Mouse (Mus musculus) midbrain, postnatal 0 days (tissue): ENCODE data around the gene Mrps34. TPM values are rescaled to one million over a fixed set of nuclear protein-coding genes. Genes with fewer than 3 reads are reported as not detected.
A peak's percentile ranks its signal among the peaks of the same experiment; 100 is the strongest.

ENCODE experiments used
- ATAC-seq: fragments of 200-750 bp; cut with Nextera tagmentation; 2 replicates; pipeline ENCODE4 v1.8.0; 2017; ENCODE audit warnings: moderate number of reproducible peaks, mild to moderate bottlenecking, moderate TSS enrichment, moderate library complexity; ENCODE audit not compliant: low FRiP score
- DNase-seq: peaks from one replicate; pipeline ENCODE4 v3.0.0-alpha.2; 2015; ENCODE audit warnings: low spot score
- H3K27ac ChIP-seq: fragments of 300-500 bp; sonication (generic); 2 replicates; pipeline ENCODE4 v1.5.1; 2014; ENCODE audit warnings: low read depth, mild to moderate bottlenecking, low read length, mixed read lengths
- H3K27me3 ChIP-seq: fragments of 300-500 bp; sonication (generic); 2 replicates; pipeline ENCODE4 v1.6.1; 2014; ENCODE audit warnings: low read length, control low read depth, mixed read lengths; ENCODE audit not compliant: insufficient read depth
- H3K36me3 ChIP-seq: fragments of 300-500 bp; sonication (generic); 2 replicates; pipeline ENCODE4 v1.6.1; 2014; ENCODE audit warnings: low read length, control low read depth, mixed read lengths; ENCODE audit not compliant: insufficient read depth
- H3K4me1 ChIP-seq: fragments of 300-500 bp; sonication (generic); 2 replicates; pipeline ENCODE4 v1.6.1; 2014; ENCODE audit warnings: mild to moderate bottlenecking, control low read depth, antibody characterized with exemption, low read length, mixed read lengths; ENCODE audit not compliant: insufficient read depth
- H3K4me2 ChIP-seq: fragments of 300-500 bp; sonication (generic); 2 replicates; pipeline ENCODE4 v1.6.1; 2014; ENCODE audit warnings: low read depth, mild to moderate bottlenecking, low read length, mixed read lengths; ENCODE audit not compliant: poor library complexity, severe bottlenecking
- H3K4me3 ChIP-seq: fragments of 300-500 bp; sonication (generic); 2 replicates; pipeline ENCODE4 v1.5.1; 2014; ENCODE audit warnings: low read depth, mild to moderate bottlenecking, low read length, moderate library complexity
- H3K9ac ChIP-seq: fragments of 300-500 bp; sonication (generic); replicated peaks from 2 replicates; pipeline ENCODE4 v1.6.1; 2014; ENCODE audit warnings: mild to moderate bottlenecking, low read length, moderate library complexity, mixed read lengths; ENCODE audit not compliant: poor library complexity, severe bottlenecking
- H3K9me3 ChIP-seq: fragments of 300-500 bp; sonication (generic); 2 replicates; pipeline ENCODE4 v1.6.1; 2016; ENCODE audit warnings: low read length, control low read depth
- CTCF ChIP-seq: IDR thresholded peaks from 2 replicates; pipeline ENCODE4 v1.5.1; 2016; ENCODE audit warnings: antibody characterized with exemption, mild to moderate bottlenecking
- WGBS: fragments of 180-500 bp; shearing (Covaris S2); extraction: QIAGEN DNeasy Blood & Tissue Kit; methylation state at CpG from one replicate; pipeline ENCODE4 v1.1.7; 2014; 5-methylcytosine and 5-hydroxymethylcytosine counted together
- polyA plus RNA-seq: library from polyadenylated mRNA; unstranded; fragments of >200 nt; fragmentation: Nextera tagmentation; extraction: Ambion mirVana; gene quantifications from 2 replicates; pipeline ENCODE4 v1.2.1, GENCODE M21; 2015
- total RNA-seq: library from RNA; depleted of rRNA; stranded (reverse); fragments of >200 nt; gene quantifications from 2 replicates; pipeline ENCODE4 v1.2.3, GENCODE M21; 2014

Mrps34 gene
- total and polyA plus RNA-seq, 2 experiments from 2014 or later, result 43.8 to 128 TPM

GRCm38 (mm10) chr17:24913984-24914383 lies 19.1 kb downstream of the Mrps34 start:
- DNase-seq, result no peak
- no peaks in the 10 kb centered on the region for H3K9me3 ChIP-seq
- H3K4me1 ChIP-seq, result no peaks in the 10 kb centered on the region
- H3K4me3 ChIP-seq, result no peak overlapping the region
- no peaks in the 10 kb centered on the region for H3K27me3 ChIP-seq
- H3K36me3 ChIP-seq, result peaks cover 87% of the 10 kb centered on the region
- no peak for TF ChIP-seq CTCF
- no peak overlapping the region for H3K4me2 ChIP-seq
- no peak overlapping the region for H3K9ac ChIP-seq
- no peak for ATAC-seq
- no peak overlapping the region for H3K27ac ChIP-seq

GRCm38 (mm10) chr17:24923246-24923645 lies 28.3 kb downstream of the Mrps34 start:
- no peaks in the 10 kb centered on the region for H3K9me3 ChIP-seq
- 100% methylated on average over 1 of the region's 1 CpGs for WGBS
- no peaks in the 10 kb centered on the region for H3K27me3 ChIP-seq
- DNase-seq, result no peak
- no peaks in the 10 kb centered on the region for H3K4me1 ChIP-seq
- no peak overlapping the region for H3K4me2 ChIP-seq
- no peak for TF ChIP-seq CTCF
- no peak overlapping the region for H3K9ac ChIP-seq
- H3K4me3 ChIP-seq, result no peak overlapping the region
- no peak overlapping the region for H3K27ac ChIP-seq
- peaks cover 62% of the 10 kb centered on the region for H3K36me3 ChIP-seq
- no peak for ATAC-seq

GRCm38 (mm10) chr17:24929506-24929905 lies 34.6 kb downstream of the Mrps34 start:
- no peak overlapping the region for H3K4me3 ChIP-seq
- H3K4me1 ChIP-seq, result 0 out of 2 replicates have a peak, but pooled peaks cover 4% of the 10 kb centered on the region
- no peak overlapping the region for H3K27ac ChIP-seq
- ATAC-seq (no peak), DNase-seq (no peak)
- no peaks in the 10 kb centered on the region for H3K9me3 ChIP-seq
- no peak overlapping the region for H3K4me2 ChIP-seq
- peaks cover 17% of the 10 kb centered on the region for H3K36me3 ChIP-seq
- H3K27me3 ChIP-seq, result no peaks in the 10 kb centered on the region
- H3K9ac ChIP-seq, result no peak overlapping the region
- 78% methylated on average over 1 of the region's 1 CpGs for WGBS
- TF ChIP-seq CTCF, result no peak

- DNase-seq, result no peak
- H3K9ac ChIP-seq, result no peak overlapping the region
- no peak overlapping the region for H3K4me3 ChIP-seq
- WGBS, result 94% methylated on average over 4 of the region's 4 CpGs
- H3K4me2 ChIP-seq, result no peak overlapping the region
- H3K27me3 ChIP-seq, result no peaks in the 10 kb centered on the region
- ATAC-seq, result no peak
- H3K36me3 ChIP-seq, result peaks cover 4% of the 10 kb centered on the region; the same call in 1 of the 2 replicates
- H3K4me1 ChIP-seq, result peaks cover 16% of the 10 kb centered on the region
- no peak for TF ChIP-seq CTCF
- H3K27ac ChIP-seq, result no peak overlapping the region
- H3K9me3 ChIP-seq, result no peaks in the 10 kb centered on the region
Measured at GRCm38 (mm10) chr17:24932431-24932830, 37.5 kb downstream of the Mrps34 start.

- H3K9ac ChIP-seq, result no peak overlapping the region
- TF ChIP-seq CTCF, result no peak
- 0 out of 2 replicates have a peak, but pooled peaks cover 2% of the 10 kb centered on the region for H3K36me3 ChIP-seq
- H3K27ac ChIP-seq, result no peak overlapping the region
- no peak for DNase-seq
- no peak for ATAC-seq
- WGBS, result 73% methylated on average over 4 of the region's 4 CpGs
- H3K4me3 ChIP-seq, result no peak overlapping the region
- no peaks in the 10 kb centered on the region for H3K27me3 ChIP-seq
- peaks cover 16% of the 10 kb centered on the region for H3K4me1 ChIP-seq
- H3K9me3 ChIP-seq, result no peaks in the 10 kb centered on the region
- no peak overlapping the region for H3K4me2 ChIP-seq
Measured at GRCm38 (mm10) chr17:24933163-24933562, 38.2 kb downstream of the Mrps34 start.

- ATAC-seq (no peak), DNase-seq (no peak)
- WGBS, result 90% methylated on average over 4 of the region's 4 CpGs
- peak overlapping the region; percentile 79 for H3K4me2 ChIP-seq
- H3K27me3 ChIP-seq, result no peaks in the 10 kb centered on the region
- peak overlapping the region; percentile 92; the same call in 1 of the 2 replicates for H3K9ac ChIP-seq
- no peak overlapping the region for H3K27ac ChIP-seq
- H3K9me3 ChIP-seq, result no peaks in the 10 kb centered on the region
- no peak for TF ChIP-seq CTCF
- H3K4me3 ChIP-seq, result peak overlapping the region; percentile 93
- 0 out of 2 replicates have a peak, but pooled peaks cover 2% of the 10 kb centered on the region for H3K36me3 ChIP-seq
- peaks cover 16% of the 10 kb centered on the region for H3K4me1 ChIP-seq
Measured at GRCm38 (mm10) chr17:24934926-24935325, 40.0 kb downstream of the Mrps34 start.
